Mouse (Mus musculus) hindbrain, embryonic 16.5 days (tissue): ENCODE data around the gene Tacc2. TPM values are rescaled to one million over a fixed set of nuclear protein-coding genes. Genes with fewer than 3 reads are reported as not detected.

Experiments used
- ATAC-seq: fragments of 200-750 bp; cut with Nextera tagmentation; 2 replicates; pipeline ENCODE4 v1.8.0; 2017; ENCODE audit warnings: moderate TSS enrichment, moderate library complexity
- H3K27ac ChIP-seq: fragments of 300-500 bp; sonication (generic); 2 replicates; pipeline ENCODE4 v1.5.1; 2014; ENCODE audit warnings: low read depth, mild to moderate bottlenecking, control low read depth, low read length, moderate library complexity
- H3K27me3 ChIP-seq: fragments of 300-500 bp; sonication (generic); replicated peaks from 2 replicates; pipeline ENCODE4 v1.6.1; 2014; ENCODE audit warnings: low read length; ENCODE audit not compliant: control insufficient read depth, insufficient read depth
- H3K36me3 ChIP-seq: fragments of 300-500 bp; sonication (generic); 2 replicates; pipeline ENCODE4 v1.6.1; 2014; ENCODE audit warnings: mild to moderate bottlenecking, low read length, moderate library complexity, mixed read lengths; ENCODE audit not compliant: control insufficient read depth, insufficient read depth
- H3K4me1 ChIP-seq: fragments of 300-500 bp; sonication (generic); 2 replicates; pipeline ENCODE4 v1.6.1; 2014; ENCODE audit warnings: low read depth, low read length; ENCODE audit not compliant: control insufficient read depth, insufficient read depth
- H3K4me2 ChIP-seq: fragments of 300-500 bp; sonication (generic); 2 replicates; pipeline ENCODE4 v1.6.1; 2014; ENCODE audit warnings: mild to moderate bottlenecking, low read length, control low read depth, moderate library complexity
- H3K4me3 ChIP-seq: fragments of 300-500 bp; sonication (generic); 2 replicates; pipeline ENCODE4 v1.5.1; 2014; ENCODE audit warnings: mild to moderate bottlenecking, low read length, control low read depth, moderate library complexity
- H3K9ac ChIP-seq: fragments of 300-500 bp; sonication (generic); 2 replicates; pipeline ENCODE4 v1.6.1; 2014; ENCODE audit warnings: low read depth, mild to moderate bottlenecking, control low read depth, low read length, moderate library complexity
- H3K9me3 ChIP-seq: fragments of 300-500 bp; sonication (generic); 2 replicates; pipeline ENCODE4 v1.6.1; 2014; ENCODE audit warnings: mild to moderate bottlenecking, low read length, moderate library complexity; ENCODE audit not compliant: control insufficient read depth
- WGBS: fragments of 180-500 bp; shearing (Covaris S2); extraction: QIAGEN DNeasy Blood & Tissue Kit; methylation state at CpG from one replicate; pipeline ENCODE4 v1.1.7; 2014; 5-methylcytosine and 5-hydroxymethylcytosine counted together
- polyA plus RNA-seq: library from polyadenylated mRNA; unstranded; fragments of >200 nt; fragmentation: Nextera tagmentation; extraction: Ambion mirVana; gene quantifications from 2 replicates; pipeline ENCODE4 v1.2.1, GENCODE M21; 2015

Gene Tacc2
- polyA plus RNA-seq, 1 experiment from 2014 or later = 49.7 TPM

- Histone ChIP-seq H3K36me3 (no peaks in the 10 kb centered on the region), H3K4me2 (no peak overlapping the region), H3K9ac (no peak overlapping the region), H3K9me3 (no peaks in the 10 kb centered on the region), H3K27me3 (no peaks in the 10 kb centered on the region), H3K27ac (no peak overlapping the region), H3K4me3 (no peak overlapping the region), H3K4me1 (peaks cover 20% of the 10 kb centered on the region)
- 58% methylated on average over 9 of the region's 9 CpGs for WGBS
- peak; percentile 66; the same call in 1 of the 2 replicates for ATAC-seq
Observed at GRCm38 (mm10) chr7:130673169-130674033, 96.2 kb downstream of the Tacc2 start.

GRCm38 (mm10) chr7:130674526-130674925 lies 97.3 kb downstream of the Tacc2 start:
- Histone ChIP-seq H3K4me2 (no peak overlapping the region), H3K27ac (no peak overlapping the region), H3K9ac (no peak overlapping the region), H3K4me3 (no peak overlapping the region), H3K4me1 (peaks cover 12% of the 10 kb centered on the region), H3K9me3 (no peaks in the 10 kb centered on the region), H3K27me3 (no peaks in the 10 kb centered on the region), H3K36me3 (no peaks in the 10 kb centered on the region)
- no peak for ATAC-seq
- 72% methylated on average over 9 of the region's 9 CpGs for WGBS

DNA sequence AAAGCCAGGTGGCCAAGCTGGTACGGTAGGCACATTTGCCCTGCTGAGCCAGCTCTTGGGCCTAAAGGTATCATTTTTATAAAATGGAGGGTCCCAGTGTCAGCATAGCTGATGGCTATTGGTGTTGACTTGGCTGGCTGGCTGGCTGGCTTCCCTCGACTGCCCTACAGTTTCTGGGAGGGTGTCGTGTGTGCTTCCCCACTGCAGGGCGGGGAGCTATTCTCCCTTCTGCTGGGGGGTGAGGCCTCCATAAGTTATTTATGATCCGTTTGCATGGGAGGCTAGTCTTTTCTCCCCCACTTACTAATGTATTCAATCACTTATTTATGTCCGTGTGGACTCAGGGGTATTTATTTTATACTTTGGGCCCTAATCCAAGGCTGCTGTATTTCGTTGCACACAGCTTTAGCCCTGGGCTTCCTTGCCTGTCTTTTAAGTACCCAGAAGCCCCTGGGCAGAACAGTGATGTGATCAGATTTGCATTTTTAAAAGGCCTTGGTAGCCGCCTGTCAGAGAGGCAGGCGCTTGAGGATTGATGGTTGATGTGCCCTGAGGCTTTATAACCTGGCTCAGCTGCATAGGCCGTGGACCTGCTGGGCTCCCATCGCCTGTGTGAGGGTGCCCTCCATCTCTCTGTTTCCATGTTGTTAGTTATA lies 99.8 kb downstream of the Tacc2 start:
- Histone ChIP-seq H3K9ac (no peak overlapping the region), H3K36me3 (no peaks in the 10 kb centered on the region), H3K9me3 (no peaks in the 10 kb centered on the region), H3K27ac (no peak overlapping the region), H3K4me3 (no peak overlapping the region), H3K4me2 (no peak overlapping the region), H3K27me3 (no peaks in the 10 kb centered on the region), H3K4me1 (no peaks in the 10 kb centered on the region; the same call in none of the 2 replicates)
- WGBS = 54% methylated on average over 11 of the region's 11 CpGs
- no peak for ATAC-seq

DNA sequence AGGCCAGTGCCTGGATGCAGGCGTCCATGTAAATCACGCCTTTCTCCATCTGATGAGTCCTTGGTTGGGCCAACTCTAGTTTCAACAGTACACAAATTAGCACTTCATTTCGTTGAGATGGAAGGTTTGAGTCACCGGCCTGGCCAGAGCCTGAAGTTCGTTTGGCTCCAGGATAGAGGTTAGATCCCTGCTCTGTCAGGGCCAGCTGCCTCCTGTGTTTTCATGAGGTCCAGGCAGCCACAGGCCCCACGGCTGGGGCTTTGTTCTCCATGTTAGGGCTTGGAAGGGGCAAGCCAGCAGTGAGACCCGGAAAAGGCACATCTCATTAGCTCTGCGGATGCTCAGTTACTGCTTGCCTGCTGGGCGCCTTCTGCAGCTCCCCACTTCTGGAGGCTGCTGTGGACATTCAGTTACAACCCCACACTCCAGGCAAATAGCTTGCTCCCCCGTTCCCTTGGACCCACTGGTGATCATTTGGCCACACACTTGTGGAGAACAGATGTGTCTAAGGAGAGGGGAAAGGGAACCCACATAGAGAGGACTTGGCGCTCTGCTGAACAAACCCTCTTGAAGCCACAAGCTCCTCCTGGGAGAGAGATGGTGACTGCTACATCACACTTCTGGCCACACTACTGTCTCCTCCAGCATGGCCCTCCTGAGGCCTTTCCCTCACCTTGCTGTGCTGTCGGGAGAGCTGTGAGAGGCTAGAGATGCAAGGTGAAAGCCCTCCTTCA lies 100.5 kb downstream of the Tacc2 start:
- no peaks in the 10 kb centered on the region for H3K27me3 ChIP-seq
- H3K9ac ChIP-seq = no peak overlapping the region
- H3K4me1 ChIP-seq = no peaks in the 10 kb centered on the region; the same call in none of the 2 replicates
- peak overlapping the region; percentile 53; the same call in 1 of the 2 replicates for H3K27ac ChIP-seq
- no peak overlapping the region for H3K4me2 ChIP-seq
- H3K4me3 ChIP-seq = no peak overlapping the region
- no peak for ATAC-seq
- WGBS = 57% methylated on average over 12 of the region's 12 CpGs
- no peaks in the 10 kb centered on the region for H3K9me3 ChIP-seq
- no peaks in the 10 kb centered on the region for H3K36me3 ChIP-seq

- H3K9me3 ChIP-seq = no peaks in the 10 kb centered on the region
- 86% methylated on average over 6 of the region's 6 CpGs for WGBS
- no peak for ATAC-seq
- H3K9ac ChIP-seq = no peak overlapping the region
- no peaks in the 10 kb centered on the region; the same call in none of the 2 replicates for H3K4me1 ChIP-seq
- H3K36me3 ChIP-seq = no peaks in the 10 kb centered on the region
- no peak overlapping the region for H3K27ac ChIP-seq
- H3K4me3 ChIP-seq = no peak overlapping the region
- H3K27me3 ChIP-seq = no peaks in the 10 kb centered on the region
- no peak overlapping the region for H3K4me2 ChIP-seq
Observed at GRCm38 (mm10) chr7:130678414-130678813, 101.2 kb downstream of the Tacc2 start.

DNA sequence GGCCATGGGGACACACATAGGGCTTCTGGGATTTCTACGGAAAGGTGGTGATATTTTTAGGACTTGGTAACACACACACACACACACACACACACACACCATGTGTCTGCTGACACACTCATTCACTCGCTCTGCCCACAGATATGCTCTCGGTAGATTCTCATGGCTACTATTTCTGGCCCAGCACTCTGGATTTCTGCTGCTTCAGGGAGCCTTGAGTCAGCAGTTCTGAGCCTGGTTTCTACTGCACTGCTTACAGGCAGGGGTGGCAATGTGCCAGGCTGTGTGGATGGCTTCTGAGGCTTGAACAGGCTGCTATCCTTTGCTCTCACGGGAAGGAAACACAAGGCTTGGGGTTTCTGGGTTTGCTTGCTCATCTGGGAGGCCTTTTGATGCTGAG lies 104.6 kb downstream of the Tacc2 start:
- H3K4me1 ChIP-seq = no peaks in the 10 kb centered on the region; the same call in 1 of the 2 replicates

GRCm38 (mm10) chr7:130688601-130689000 lies 111.4 kb downstream of the Tacc2 start:
- no peak for ATAC-seq
- Histone ChIP-seq H3K27me3 (no peaks in the 10 kb centered on the region), H3K27ac (no peak overlapping the region), H3K36me3 (no peaks in the 10 kb centered on the region), H3K9ac (no peak overlapping the region), H3K4me2 (no peak overlapping the region), H3K9me3 (no peaks in the 10 kb centered on the region), H3K4me3 (no peak overlapping the region), H3K4me1 (peaks cover 5% of the 10 kb centered on the region)
- 84% methylated on average over 4 of the region's 4 CpGs for WGBS

More for the DNA sequence above, 104.6 kb downstream of the Tacc2 start:
- Histone ChIP-seq H3K27me3 (no peaks in the 10 kb centered on the region), H3K36me3 (no peaks in the 10 kb centered on the region), H3K9me3 (no peaks in the 10 kb centered on the region), H3K9ac (no peak overlapping the region), H3K4me3 (no peak overlapping the region), H3K27ac (no peak overlapping the region), H3K4me2 (no peak overlapping the region)
- WGBS = 59% methylated on average over 4 of the region's 4 CpGs
- ATAC-seq = no peak

DNA sequence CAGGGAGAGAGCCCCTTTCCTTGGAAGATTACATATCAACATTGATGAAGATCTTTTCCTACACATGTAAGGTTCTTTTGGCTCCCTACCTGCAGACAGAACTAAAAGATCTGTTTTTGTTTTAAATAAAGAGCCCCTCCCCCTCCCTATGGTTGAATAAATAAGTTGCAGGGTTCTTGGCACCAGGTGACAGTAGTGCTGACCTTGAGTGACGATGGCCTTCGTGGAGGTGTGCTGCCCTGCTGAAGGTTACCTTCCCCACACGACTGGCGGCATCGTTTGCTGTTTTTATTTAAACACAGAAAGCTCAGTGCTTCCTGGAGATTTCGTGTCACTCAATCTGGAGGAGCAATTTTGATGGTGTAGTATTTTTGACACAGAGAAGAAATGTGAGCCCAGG lies 113.6 kb downstream of the Tacc2 start:
- H3K27ac ChIP-seq = no peak overlapping the region
- no peaks in the 10 kb centered on the region for H3K27me3 ChIP-seq
- no peaks in the 10 kb centered on the region for H3K9me3 ChIP-seq
- H3K36me3 ChIP-seq = no peaks in the 10 kb centered on the region
- no peak overlapping the region for H3K4me3 ChIP-seq
- peaks cover 23% of the 10 kb centered on the region for H3K4me1 ChIP-seq
- 86% methylated on average over 6 of the region's 6 CpGs for WGBS
- no peak for ATAC-seq
- no peak overlapping the region for H3K4me2 ChIP-seq
- no peak overlapping the region for H3K9ac ChIP-seq

- WGBS = 41% methylated on average over 2 of the region's 2 CpGs
- ATAC-seq = peak; percentile 14; the same call in 1 of the 2 replicates
- Histone ChIP-seq H3K4me3 (peak overlapping the region; percentile 80), H3K4me2 (peak overlapping the region; percentile 76), H3K27me3 (no peaks in the 10 kb centered on the region), H3K4me1 (peaks cover 33% of the 10 kb centered on the region), H3K9ac (peak overlapping the region; percentile 4; the same call in 1 of the 2 replicates), H3K9me3 (no peaks in the 10 kb centered on the region), H3K27ac (peak overlapping the region; percentile 97), H3K36me3 (no peaks in the 10 kb centered on the region)
Observed at GRCm38 (mm10) chr7:130691931-130692330, 114.7 kb downstream of the Tacc2 start.
